Mouse (Mus musculus) WW6 (cell line): ENCODE measurements around the gene Gm49405.

Experiments
- DNase-seq: peaks from one replicate; pipeline ENCODE4 v3.0.0-alpha.2; 2013; ENCODE audit warnings: low read depth, low spot score

Gm49405 gene

GRCm38 (mm10) chr19:3986334-3986733, 14.1 kb upstream of the Gm49405 start, which contains the start of gene Acy3:
Gene Acy3 (plus strand): TSS chr19:3986570.
- DNase-seq, result no peak

DNA sequence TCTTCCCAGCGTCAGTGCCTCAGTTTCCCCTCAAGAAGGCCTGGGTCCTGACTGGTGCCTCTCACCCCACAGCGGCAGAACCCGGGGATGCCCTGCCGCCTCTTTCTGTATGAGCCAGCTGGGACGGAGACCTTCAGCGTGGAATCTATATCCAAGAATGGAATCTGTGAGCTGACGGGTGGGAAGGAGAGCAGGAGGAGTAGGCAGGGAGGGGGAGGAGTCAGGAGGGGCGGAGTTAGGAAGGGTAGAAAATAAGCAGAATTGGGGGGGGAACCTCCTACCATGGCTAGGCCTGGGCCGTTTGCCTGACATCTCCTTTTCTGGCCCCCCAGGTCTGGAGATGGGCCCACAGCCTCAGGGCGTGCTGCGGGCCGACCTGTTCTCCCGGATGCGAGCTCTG, 12.4 kb upstream of the Gm49405 start:
- DNase-seq, result no peak

DNA sequence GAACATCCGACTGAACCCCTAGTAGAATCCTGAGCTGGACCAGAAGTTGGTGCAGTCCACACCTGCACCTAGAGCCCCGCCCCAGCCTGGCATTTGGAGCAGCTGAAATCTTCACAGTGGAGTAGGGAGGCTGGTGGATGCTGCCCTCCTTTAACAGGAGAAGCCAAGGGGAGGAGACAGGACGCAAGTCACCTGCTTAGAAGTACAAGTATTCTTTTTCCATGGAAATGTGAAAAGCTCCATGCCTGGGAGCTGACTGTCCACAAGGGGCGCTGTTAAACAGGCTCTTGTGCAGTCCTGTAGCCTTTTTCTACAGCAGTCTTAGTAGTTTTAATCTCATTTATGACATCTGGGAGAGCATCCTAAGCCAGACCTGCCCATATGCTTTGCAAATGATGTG, 11.7 kb upstream of the Gm49405 start:
- DNase-seq, result no peak

DNA sequence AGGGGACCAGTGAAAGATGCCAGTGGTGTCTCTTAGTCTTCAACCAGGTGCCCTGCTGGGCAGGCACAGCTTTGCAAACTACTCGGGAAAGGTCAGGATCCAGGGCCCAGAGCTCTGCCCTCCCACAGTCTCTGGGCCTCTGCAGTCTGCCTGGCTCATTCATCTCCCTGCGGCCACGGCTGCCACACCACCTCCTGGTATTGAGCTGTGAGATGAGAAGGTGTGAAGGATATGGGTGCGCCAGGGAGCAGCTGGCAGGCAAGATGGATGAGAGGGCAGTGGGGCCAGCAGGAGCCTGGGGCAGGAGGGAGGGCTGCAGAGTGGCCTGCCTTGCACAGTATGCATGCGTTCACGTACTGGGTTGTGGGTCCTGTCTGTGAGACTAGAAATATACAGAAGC, 9.6 kb upstream of the Gm49405 start:
- DNase-seq, result no peak

GRCm38 (mm10) chr19:3991562-3991961, 8.9 kb upstream of the Gm49405 start:
- DNase-seq, result no peak

- DNase-seq, result no peak
Measured at GRCm38 (mm10) chr19:3991966-3992365, 8.5 kb upstream of the Gm49405 start.

GRCm38 (mm10) chr19:3992416-3992815, 8.0 kb upstream of the Gm49405 start, which contains the start of gene Tbx10:
Gene Tbx10 (plus strand): TSS chr19:3992752.
- DNase-seq, result no peak

DNA sequence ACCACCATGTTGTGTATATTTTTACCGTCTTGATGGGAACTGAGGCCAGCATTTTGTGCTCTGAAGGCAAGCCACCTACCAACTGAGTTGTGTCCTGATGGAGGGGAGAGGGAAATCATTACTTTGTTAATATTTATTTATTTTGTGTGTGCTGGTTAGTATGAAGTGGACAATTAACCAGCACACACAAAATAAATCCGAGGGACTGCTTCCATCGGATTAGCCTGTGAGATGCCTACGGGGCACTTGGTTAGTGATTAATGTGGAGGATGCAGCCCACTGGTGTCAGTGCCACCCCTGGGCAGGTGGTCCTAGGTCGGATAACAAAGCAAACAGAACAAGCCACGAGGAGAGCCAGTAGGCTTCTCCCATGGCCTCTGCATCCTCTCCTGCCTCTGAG, 5.5 kb upstream of the Gm49405 start:
- DNase-seq, result no peak

DNA sequence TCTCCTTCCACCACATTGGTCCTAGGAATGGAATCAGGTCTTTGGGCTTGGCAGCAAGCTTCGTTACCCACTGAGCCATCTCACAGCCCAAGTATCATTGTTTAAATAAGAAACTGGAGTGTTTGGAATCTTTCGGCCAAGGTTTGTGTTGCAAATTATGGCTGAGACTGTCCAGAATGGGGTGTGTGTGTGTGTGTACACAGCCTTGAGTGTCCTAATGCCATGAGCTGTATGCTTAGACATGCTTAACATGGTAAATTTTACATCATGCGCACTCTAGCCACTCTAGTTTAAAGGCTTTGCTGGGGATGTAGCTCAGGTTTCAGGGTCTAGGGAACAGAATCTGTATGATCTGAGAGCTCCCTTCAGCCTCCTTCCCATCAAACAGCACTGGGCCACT, 4.9 kb upstream of the Gm49405 start:
- DNase-seq, result no peak

GRCm38 (mm10) chr19:3996106-3996505, 4.3 kb upstream of the Gm49405 start:
- no peak for DNase-seq

DNA sequence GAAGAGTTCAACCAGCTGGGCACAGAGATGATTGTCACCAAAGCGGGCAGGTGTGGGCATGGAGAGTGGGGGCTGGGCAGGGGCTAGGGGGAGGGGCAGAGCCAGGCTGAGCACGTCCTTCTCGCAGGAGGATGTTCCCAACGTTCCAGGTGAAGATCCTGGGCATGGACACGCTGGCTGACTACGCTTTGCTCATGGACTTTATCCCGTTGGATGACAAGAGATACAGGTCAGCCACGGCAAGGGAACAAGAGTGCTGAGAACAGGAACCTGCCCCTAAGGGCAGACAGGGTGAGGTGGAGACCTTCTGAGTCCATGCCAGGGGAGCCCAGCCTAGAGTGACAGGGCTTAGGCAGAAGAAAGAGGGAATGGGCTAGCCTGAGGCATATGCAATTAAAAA, 3.7 kb upstream of the Gm49405 start:
- DNase-seq, result no peak

DNA sequence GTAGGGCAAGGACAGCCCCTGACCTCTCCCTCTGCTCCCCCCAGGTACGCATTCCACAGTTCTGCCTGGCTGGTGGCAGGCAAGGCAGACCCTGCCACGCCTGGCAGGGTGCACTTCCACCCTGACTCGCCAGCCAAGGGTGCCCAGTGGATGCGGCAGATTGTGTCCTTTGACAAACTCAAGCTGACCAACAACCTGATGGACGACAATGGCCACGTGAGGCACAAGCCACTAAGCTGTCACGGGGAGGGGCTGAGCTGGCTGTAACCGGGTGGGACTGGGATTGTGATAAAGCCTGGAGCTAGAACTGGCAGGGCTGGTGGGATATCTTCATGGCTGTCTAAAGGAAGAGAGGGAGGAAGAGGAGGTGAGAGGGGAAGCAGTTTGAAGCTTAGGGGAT, 3.2 kb upstream of the Gm49405 start:
- DNase-seq, result no peak

DNA sequence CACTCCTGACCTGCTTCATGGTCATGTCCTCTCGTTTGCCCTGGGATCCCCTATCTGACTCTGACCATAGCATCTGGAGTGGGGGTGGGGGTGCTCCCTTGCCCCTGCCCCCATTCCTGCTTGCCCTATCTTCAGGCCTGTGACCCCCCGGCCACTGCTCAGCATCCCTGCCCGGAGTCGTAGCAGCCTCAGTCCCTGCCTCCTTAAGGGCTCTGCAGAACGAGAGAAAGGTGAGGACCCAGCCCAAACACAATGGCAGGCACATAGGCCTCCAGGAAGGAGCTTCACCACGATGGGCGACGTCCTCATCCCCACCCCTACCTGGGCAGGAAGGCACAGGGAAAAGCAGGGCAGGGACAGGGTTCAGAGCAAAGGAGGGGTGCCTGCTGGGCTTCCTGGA, 2.1 kb upstream of the Gm49405 start:
- DNase-seq, result no peak

- no peak for DNase-seq
Measured at GRCm38 (mm10) chr19:3999121-3999730, 1.2 kb upstream of the Gm49405 start.

GRCm38 (mm10) chr19:4000949-4001525, 611 bp downstream of the Gm49405 start:
- no peak for DNase-seq

GRCm38 (mm10) chr19:4001752-4002151, 1.3 kb downstream of the Gm49405 start:
- no peak for DNase-seq

- DNase-seq, result no peak
Measured at GRCm38 (mm10) chr19:4003112-4003511, 2.7 kb downstream of the Gm49405 start, which contains the start of gene Doc2g. Gene Doc2g (plus strand): TSS chr19:4003313.

DNA sequence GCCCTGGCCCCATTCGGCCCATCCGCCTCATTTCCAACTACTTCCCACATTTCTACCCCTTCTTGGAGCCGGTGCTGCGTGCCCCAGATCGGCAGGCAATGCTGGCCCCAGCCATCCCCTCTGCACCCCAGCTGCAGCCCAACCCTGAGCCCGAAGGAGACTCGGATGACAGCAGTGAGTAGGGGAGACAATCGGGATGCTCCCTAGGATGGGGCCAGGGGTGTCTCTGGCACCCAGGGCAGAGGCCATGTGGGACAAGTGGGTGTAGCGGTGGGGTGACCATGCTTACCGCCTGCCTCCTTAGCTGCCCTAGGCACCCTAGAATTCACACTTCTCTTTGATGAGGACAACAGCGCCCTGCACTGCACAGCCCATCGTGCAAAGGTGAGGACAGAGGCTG, 3.2 kb downstream of the Gm49405 start:
- DNase-seq, result no peak

- no peak for DNase-seq
Measured at GRCm38 (mm10) chr19:4004331-4004730, 3.9 kb downstream of the Gm49405 start.

GRCm38 (mm10) chr19:4005091-4005490, 4.7 kb downstream of the Gm49405 start:
- DNase-seq, result no peak

DNA sequence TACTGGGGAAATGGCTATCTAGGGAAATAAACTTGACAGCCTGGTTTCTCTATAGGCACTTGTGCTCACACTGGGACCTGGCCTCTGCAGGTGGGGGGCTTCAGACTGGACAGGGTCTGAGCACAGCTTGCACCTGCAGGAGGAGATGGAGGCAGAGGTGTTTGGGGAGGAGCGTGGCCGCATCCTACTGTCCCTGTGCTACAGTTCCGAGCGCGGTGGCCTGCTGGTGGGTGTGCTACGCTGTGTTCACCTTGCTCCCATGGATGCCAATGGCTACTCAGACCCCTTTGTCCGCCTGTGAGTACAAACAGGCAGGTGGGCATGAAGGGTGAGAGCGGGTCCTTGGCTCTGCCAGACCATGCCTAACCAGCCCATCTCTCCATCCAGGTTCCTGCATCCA, 5.5 kb downstream of the Gm49405 start:
- DNase-seq, result no peak

DNA sequence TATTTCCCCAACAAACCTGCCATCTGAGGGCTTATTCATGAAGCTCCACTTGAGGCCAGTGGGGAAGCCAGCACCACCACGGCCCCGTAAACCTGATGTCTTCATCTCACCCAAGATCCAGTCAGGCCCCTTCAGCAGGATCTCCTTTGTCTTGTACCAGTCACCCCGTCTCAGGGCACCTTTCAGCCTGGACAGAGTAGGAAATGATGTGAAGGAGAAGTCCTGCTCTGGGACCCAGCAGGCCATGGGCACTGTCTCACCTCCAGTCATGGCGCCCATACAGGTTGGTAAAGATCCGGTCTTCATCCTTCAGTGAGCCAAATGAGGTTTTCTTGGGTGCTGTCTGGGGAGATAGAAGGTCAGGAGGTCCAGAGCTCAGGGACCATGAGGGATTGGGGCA, 10.7 kb downstream of the Gm49405 start:
- DNase-seq, result no peak

DNA sequence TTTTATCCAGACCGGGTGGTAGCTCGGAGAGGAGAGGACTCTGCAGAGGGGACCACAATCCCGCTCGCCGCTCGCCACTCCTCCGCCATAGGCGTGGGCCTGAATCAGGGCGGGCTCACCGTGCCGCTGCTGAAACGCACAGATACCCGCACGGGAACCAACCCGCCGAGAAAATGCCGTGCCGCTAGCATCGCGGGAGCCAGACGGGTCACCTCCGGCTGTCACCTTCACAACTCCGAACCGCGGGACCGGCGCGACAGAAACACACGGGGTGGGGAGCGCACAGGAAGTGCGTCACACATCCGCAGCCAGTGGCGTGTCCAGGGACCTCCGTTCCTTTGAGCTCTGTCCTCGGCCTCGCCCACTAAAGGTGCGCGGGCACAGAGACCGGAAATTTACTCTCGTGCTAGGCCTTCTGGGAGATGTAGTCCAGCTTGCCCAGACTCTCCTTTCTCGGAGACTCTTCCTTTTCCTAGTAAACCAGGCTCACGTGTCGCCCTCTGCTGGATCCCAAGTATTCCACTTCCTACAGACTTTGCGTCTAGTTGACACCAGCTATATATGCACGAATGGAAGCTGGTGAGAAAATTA, 12.1 kb downstream of the Gm49405 start, which contains the start of gene Ndufv1:
Ndufv1 (minus strand) TSS at position 375 of the 591 bp plus-strand sequence.
- DNase-seq, result peak; percentile 97
